Mouse (Mus musculus) induced T-regulatory cell, adult 2 months (primary cell): Measurements from ENCODE around the gene Ric8a.
A peak's percentile ranks its signal among the peaks of the same experiment; 100 is the strongest.

ENCODE experiments used
- DNase-seq: peaks from one replicate; pipeline ENCODE4 v3.0.0-alpha.2; 2012; ENCODE audit warnings: low read depth

Gene Ric8a

DNA sequence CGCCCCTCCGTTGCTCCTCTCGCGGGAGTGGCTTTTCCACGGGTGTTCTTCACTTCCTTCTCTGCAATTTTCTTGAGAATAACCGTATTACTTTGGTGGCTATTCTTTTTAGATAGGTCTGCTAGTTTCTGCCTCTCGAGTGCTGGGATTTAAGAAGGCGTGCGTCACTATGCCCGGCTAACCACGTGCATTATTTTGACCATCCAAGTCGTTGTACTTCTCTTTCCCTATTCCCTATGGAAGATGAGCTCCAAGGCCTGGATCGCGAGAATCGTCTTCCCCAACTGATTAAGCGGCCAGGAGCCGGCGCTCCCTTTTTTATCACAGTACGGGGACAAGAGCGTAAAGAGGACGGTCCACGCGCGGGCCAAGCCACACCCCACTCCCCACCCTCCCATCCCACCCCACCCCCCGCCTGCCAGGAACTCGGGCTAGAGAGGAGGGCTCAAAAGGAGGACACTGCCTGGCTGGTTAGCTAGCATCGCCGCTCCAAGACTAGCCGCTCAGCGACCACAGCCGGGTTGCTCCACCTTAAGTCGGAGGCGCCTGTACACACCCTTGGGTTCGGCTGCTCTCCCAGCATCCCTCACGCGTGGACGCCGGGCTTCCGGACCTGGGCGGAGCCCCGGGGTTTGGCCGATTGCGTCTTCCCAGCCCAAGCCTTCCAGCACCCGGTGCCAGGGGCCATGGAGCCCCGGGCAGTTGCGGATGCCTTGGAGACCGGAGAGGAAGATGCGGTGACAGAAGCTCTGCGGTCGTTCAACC is at the start of gene Ric8a:
Gene Ric8a (plus strand): TSS at position 173 of the 765 bp plus-strand sequence.
- peak; percentile 92 for DNase-seq

DNA sequence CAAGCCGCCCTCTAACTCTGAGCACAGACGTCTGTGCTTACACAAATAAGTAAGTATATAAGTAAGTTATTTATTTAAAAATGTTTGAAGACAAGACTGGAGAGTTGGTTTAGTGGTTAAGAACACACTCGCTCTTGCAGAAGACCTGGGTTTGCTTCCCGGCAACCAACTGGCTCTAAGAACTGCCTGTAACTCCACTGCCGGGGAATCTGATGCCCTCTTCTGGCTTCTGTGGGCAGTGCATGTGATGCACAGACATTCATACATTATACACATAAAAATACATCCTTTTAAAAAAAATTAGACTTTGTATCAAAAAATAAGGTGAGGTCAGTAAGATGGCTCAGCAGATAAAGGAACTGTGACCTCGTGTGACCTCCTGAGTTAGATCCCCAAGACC is 46.3 kb upstream of the Ric8a start:
- peak; percentile 24 for DNase-seq

DNA sequence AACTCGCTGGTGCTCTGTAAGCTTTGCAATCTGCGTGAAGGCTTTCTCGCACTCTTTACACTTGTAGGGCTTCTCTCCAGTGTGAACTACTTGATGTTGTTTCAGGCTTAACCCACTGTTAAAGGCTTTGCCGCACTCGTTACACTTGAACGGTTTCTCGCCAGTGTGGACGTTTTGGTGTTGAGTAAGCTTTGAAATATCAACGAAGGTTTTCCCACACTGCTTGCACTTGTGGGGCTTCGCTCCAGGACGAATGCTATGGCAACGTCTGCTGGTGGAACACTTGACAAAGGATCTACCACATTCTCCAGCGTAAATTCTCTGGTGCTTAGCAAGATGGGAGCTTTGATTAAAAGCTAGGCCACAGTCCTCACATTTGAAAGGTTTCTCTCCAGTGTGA is 45.0 kb upstream of the Ric8a start:
- no peak for DNase-seq

DNA sequence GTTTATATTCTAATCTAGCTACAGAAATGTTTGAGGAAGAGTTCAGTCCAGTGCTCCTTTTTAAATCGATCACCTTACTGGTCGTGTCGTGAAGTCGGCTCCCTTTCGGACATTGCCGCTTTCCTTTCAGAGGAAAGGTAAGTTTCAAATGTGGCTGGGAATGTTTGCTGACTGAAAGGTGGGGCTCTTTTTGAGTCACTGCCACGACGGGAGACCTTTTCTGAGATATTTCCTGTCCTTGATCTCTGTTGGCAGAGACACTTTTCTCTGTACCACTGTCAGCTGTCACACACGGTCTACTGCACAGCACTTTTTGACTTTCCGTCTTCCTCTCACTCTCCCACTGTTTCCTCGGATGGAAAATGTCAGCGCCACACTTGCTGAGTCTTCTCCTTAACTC is 43.9 kb upstream of the Ric8a start:
- no peak for DNase-seq

DNA sequence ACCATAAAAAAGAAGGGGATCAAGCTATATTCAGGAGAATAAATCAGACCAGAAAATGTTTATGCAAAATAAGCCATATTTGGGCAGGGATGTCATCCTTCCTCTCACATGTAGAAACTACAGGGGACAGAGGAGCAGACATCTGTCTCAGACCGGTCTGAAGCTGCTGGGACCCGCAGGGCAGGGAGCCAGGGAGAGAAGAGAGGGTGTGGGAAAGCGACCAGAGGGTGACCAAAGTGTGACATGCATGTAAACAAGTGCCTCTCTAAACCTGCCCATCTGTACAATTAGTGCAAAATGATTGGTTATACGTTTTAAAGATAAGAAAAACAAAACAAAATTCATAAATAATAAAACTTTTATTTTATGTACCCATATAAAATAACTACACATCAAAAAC is 36.6 kb upstream of the Ric8a start:
- no peak for DNase-seq

DNA sequence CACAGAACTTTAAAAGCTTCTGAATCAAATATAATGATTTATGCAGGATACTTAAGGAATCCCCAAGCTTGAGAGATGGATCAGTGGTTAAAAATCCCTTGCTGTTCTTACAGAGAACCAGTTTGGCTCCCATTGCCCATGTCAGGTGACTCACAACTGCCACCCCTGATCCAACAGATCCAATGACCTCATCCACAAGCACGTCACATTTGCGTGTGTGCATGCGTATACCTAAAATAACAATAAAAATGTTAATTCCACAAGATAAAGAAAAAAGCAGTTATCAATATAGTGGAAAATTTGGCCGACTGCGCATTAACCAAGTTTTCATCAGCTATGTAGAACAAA is 35.5 kb upstream of the Ric8a start:
- no peak for DNase-seq

DNA sequence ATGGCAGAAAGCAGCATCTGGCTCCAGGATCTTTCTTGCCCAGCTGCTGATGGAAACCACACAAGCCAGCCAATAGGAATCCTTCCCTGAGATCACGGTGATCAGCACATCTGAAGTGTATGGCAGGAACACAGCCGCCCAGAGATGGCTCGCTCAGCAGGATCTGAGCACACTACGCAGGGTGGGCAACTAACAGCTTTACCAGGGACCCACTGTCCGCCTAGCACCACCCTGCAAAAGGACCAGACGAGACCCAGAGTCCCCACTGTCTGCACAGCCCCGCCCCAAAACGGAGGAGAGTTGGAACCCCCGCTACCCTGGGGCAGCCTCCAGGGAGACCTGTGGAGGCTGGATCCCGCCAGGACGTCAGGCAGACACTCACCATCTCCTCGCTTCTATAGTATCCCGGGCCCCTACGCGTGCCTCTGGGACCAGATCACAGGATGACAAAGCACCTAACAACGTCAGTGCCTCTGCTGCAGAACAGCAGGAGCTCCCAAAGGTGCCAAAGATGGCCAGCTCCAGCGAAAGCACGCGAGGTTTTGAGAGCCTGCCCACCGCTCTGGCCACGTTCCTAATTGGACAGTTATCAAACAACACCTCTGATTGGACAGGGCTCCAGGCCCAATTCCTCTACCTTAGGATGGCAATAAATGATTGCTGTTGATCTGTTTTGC is 35.0 kb upstream of the Ric8a start, which contains the start of gene Zfp941:
Gene Zfp941 (minus strand): TSS at position 526 of the 677 bp plus-strand sequence.
- DNase-seq: no peak

DNA sequence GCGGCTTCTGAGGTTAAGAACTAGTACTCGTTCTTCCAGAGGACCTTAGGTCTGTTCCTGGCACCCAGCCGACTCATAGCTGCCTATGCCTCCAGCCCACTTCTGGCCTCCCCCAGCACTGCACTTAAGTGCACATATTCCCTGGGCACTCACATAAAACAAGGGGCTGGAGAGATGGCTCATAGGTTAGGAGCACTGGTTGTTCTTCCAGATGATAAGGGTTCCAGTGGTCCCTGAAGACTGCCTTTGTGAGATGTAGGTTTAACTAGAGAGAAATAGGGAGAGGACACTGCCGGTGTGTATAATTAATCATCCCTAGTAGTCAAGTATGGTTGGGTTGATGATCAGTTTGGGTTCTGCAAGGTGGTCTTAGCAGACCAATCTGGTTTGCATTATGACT is 34.0 kb upstream of the Ric8a start:
- DNase-seq: no peak

DNA sequence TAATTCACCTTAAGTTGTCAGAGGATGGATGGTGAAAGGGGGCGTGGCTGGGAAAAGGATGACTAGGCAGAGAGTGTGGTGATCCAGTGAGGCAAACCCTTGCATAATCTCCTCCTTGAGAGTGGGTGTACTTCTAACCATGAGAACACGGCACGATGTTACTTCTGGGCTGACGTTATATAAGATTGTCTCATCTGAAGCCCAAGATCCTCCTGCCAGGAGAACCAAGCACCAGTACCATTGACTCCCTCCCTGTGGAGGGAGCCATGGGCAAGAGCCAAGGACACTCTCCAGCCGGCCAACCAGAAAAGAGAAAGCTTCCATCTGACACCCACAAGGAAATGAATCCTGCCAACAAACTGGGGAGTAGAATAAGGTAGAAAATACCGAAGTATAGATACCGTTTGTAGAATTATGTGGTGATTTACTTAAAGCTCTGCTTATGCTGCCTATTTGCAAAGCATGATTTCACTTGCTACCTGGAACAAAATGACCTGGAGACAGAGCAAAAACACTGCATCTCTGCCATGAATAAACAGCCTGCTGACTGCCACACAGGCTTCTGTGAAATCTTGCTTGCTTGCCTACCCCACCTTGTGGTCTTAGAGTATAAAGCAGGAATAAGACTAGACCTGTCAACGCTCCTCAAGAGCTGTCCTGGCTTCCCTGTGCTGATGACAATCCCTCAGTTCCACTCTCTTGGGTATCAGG is 28.4 kb upstream of the Ric8a start:
- peak; percentile 35 for DNase-seq

DNA sequence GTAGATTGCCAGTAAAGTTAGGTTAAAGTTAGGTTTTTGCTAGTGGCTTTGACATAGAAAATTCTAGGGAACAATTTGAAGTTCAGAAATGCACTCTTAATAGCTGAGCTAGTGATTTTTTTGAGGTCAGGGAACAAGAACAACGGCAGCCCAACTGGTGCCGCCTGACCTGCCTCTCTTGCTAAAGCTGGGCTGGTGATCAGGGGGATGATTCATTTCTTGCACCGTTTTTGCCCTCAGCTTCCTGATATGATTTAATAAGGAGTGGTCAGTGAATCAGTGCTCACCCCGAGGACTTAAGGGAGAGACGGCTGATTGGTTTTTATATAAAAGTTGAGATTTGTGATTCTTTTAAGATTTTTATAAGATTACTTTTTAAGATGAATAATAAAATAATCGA is 25.3 kb upstream of the Ric8a start:
- DNase-seq: no peak

DNA sequence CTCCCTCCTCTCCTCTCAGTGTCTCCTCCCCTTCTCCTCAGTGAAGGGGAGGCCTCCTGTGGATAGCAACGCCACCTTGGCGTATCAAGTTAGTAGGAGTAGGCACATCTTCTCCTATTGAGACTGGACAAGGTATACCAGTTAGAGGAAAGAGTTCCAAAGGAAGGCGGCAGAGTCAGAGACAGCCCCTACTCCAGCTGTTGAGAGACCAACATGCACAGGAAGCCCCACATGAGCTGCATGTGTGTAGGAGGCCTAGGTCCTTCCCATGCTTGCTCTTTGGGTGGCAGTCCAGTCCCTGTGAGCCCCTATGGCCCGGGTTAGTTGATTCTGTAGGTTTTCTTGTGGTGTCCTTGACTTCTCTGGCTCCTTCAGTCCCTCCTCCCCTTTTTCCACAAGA is 23.4 kb upstream of the Ric8a start:
- DNase-seq: no peak

DNA sequence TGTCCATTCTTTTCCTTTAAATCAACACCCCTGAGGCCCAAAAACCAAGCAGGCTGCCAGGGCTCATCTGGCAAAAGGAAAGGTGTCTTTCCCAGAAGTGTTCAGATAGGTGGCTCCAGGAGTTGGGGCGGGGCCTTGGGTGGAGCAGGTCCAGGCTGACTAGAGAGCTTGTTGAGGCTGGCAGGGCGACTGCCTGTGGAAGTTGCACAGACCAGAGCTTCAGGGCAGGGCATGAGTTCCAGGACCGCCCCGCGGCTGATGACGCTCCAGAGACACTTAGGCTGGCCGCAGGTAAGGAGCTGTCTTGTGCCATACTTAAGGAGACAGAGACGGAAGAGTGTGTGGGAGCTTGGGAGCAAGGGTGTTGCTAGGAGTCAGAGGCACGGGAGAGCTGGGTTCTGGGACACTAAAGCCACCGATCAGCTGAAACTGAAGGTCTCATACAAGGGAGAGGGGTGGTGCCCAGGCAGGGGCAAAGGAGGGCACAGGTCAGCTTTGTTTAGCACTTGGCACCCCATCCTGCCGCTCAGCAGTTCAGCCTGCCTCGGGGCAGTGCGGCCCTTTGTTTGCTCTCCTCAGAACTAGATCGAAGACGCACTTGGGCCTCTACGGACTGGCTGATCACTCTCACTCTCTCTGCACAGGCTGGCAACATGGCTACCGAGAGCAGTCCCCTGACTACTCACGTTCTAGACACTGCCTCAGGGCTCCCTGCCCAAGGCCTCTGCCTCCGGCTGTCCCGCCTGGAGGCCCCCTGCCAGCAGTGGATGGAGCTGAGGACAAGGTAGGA is 21.6 kb upstream of the Ric8a start, which contains the start of gene Urah:
Gene Urah (plus strand): TSS at position 51 of the 790 bp plus-strand sequence.
- no peak for DNase-seq

DNA sequence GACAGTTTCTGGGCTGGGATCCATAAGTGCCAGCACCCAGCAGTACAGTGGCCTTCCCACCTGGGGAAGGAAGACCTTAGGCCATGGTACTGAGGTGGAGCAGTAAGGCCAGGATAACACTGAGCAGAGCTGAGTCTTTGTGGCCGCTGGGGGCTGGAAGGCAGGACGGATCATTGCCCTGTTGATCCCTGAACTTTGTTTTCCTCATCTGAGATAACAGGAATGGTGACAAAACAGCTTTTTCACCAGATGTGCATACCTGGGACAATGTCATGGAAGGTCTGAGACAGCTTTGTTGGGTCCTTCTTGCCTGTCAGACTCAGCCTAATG is 21.0 kb upstream of the Ric8a start:
- no peak for DNase-seq

DNA sequence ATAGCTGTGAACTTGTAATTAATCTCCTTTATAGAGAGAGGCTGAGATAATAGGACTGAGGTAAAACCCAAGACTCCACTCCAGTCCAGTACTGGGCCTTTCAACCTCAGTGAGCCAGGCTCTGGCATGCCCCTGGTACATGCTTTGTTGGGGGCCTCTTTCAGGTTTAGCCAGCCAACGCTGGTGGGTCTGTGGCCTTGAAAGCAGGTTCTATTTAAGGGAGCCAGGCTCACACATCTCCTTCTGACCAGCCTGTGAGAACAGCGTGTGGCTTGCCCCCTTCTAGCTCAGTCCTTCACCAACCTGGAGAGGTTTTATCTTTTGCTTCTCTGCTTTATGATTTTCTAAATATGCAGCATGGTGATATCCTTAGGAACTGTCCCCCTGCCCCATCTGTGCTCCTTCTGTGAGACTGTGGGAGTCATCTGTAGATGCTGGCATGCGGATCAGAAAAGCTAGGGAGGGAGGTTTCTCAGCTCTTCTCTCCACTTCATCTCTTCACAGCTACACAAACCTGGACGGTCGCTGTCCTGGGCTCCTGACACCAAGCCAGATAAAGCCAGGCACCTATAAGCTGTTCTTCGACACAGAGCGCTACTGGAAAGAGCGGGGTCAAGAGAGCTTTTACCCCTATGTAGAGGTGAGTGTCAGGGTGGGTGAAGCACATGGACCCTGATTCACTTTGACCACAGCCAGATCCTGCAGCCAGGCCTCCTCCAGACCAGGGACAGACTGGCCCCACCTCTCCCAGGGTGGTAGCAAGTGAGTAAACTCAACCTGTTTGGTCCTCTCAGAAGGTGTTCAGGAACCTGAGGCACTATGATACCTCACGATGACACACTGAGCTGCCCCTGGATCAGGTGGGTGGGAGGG is 20.3 kb upstream of the Ric8a start:
- DNase-seq: no peak

DNA sequence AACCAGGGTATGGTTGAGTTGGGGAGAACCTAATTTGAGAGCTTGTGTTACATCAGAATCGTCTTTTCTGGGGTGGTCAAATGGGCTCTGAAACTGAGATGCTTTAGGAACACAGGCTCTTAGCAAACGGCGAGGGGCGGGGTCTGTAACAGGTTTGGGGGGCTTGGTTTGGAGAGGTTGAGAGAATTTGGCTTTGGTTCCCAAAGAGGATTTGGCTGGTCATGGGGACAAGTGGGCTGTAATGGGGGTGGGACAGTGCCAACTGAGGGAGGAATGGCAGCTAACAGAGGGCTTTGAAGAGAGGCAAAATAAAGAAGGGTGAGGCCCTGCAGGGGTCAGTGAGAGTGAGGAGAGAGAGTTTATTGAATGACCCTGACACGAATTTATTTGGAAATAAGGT is 17.2 kb upstream of the Ric8a start:
- DNase-seq: no peak

DNA sequence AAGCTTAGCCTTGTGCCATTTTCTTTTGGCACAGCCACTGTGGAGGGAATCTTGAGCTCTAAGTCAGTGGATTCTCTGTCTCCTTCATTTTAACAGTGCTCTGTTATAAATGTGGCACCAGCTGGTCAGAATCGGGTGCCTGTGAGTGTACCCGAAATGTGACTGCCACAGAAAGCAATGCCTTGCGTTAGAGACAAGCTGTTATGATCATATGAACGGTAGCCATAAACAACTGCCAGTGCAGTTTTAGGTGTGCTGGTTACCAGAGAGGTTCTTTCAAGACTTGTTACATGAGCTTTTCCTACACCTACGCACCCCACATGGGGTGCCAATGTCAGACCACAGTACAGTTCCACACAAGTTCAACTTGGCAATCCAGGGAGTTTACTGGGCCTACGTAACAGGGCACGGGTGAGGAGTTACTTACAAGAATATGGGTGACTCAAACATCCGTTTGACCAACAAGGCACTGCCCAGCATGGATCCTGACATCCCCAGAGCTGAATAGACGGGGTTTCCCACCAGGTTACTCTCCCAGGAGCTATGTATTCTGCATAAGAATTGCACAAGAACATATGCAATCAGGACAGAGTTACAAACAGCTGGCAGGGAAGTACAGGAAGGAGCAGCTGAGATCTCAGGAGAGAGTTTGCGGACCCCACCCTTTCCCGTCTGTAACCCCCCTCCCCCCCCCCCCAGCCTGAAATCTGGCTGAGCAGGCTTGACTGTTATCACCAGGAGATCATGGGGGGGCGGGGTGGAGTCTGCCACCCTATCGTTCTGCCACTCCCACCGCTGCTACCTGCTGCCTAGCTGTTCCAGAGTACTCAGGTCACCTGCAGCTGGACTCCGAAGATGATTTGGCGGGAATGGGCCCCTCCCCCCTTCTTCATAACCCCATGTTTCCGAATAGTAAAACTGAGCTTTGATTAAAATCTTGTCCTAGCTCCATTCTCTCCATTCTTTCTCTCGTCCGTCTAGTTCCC is 15.7 kb upstream of the Ric8a start:
- no peak for DNase-seq

DNA sequence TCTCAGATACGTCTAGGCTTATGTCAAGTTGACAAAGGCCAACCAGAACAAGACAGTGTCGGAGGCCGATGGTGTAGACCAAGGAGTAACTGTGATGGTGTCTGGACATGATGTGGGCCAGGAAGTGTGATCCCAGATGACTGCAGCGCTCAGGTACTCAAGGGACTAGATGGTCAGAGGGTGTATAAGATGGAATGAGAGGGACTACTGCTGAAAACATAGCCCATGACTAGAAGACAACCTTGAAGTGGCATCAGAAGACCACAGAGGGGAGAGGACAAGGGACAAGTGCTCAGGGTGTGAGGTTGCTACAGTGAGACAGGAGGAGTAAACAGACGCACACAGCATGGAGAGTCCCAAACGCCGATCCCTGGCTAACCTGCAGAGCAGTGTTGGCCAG is 13.0 kb upstream of the Ric8a start:
- no peak for DNase-seq

DNA sequence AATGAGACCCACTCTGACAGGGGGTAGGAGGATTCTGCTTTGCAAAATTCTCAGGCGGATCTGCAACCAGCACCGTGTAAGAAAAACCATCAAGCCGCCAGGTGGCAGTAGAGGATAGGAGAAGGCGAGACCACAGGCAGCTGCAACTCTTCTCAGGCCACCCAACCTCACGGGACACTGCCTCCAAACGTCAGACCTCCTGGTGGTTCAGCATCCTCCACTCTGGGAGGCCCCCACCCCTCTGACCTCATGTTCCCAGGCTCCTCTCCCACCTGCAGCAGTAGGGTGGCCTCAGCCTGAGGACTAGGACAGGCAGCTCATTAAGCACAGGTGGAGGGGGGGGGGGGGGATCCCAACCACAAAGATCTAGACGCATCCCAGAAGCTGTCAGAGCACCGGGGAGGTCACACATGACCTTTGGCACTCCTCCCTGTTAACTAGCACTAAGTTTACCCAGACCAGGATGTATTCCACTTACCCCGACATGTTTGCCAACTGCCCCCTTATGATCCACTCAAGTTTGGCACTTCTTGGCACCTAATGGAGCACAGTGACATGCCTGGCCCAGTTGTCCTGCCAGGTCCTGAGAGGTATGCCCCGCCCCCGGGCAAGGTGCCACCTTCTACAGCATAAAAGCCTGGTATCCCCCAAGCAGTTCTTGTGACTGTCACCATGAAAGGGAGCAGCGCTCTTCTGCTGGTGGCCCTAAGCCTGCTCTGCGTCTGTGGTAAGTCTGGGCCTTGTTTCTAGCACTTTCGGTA is 11.7 kb upstream of the Ric8a start, which contains the start of gene Scgb1c1:
Gene Scgb1c1 (plus strand): TSS at position 643 of the 761 bp plus-strand sequence.
- DNase-seq: peak; percentile 94

DNA sequence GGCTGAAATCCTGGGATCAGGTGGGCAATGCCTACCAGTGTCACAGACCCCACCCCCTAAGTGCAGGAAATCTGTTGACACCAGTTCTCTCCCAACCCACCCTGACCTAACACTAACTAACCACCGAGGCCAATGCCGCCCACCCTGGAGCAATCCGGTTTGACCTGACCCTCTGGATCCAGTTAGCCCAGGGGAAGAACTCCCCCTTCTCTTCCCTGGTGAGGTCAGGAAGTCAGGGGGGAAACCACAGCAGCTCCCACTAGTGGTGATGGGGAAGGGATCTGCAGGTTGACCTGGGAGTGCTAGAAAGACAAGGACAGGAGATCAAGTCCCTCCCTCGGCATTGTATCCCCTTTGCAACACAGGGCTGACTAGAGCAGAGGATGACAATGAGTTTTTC is 11.1 kb upstream of the Ric8a start:
- no peak for DNase-seq
